23 mouse cellular contexts compared by ENCODE assay signal in the genomic region with DNA sequence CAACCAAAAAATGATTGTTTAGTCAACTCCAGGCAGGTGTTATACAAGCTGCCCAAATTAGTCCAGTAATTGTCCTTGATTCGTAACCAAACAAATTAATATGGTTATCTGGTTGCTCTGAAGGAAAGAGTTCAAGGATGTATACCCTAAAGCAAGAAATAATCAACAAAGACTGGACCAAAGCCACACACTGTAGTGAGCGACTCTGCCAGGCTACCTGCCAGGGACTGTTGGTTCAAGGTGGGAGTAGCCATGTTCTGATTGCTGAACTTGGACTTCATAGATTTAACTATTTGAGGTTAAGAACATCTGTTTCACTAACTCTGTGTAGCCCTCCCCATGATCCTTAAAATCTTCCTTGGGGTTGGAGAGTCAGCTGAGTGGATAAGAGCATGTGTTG. TPM values are rescaled to one million over a fixed set of nuclear protein-coding genes. Genes with fewer than 3 reads are reported as not detected.
"Had no signal": no experiment of that assay in that cellular context is flagged by ENCODE, and none has a peak within 500 bp of the region (broad histone marks: within the 10 kb centered on the region; RNA-seq: fewer than 3 reads in every experiment).

No protein-coding gene starts in this region.

- H3K36me3 ChIP-seq: midbrain, embryonic 10.5 days; midbrain, embryonic 12.5 days; neural tube, embryonic 12.5 days; stomach, embryonic 15.5 days had no signal

- DNase-seq: lung, adult 18-20 months; lung, embryonic 14.5 days; lung, postnatal 10 days; lung, postnatal 4 days; midbrain, embryonic 14.5 days; right cerebral cortex, postnatal 14 days; thymus, adult 18-20 months; thymus, postnatal 14 days; thymus, postnatal 36 days had no signal

- H3K27me3 ChIP-seq: midbrain, embryonic 12.5 days; neural tube, embryonic 12.5 days; stomach, embryonic 15.5 days had no signal

- H3K27ac ChIP-seq: midbrain, embryonic 10.5 days; midbrain, embryonic 12.5 days; neural tube, embryonic 12.5 days; stomach, embryonic 15.5 days; stomach, postnatal 0 days had no signal

- H3K4me3 ChIP-seq: midbrain, embryonic 10.5 days; midbrain, embryonic 12.5 days; myocyte; neural tube, embryonic 12.5 days; stomach, embryonic 15.5 days had no signal

- H3K4me1 ChIP-seq: midbrain, embryonic 10.5 days; midbrain, embryonic 12.5 days; neural tube, embryonic 12.5 days; stomach, embryonic 15.5 days had no signal

RNA-seq across cellular contexts. Expression of gene Nat8f2, which starts 5.8 kb away (rescaled TPM):
- total RNA-seq: megakaryocyte, adult 5-6 weeks; megakaryocyte-erythroid progenitor cell, adult 5-6 weeks; neutrophil, adult 5-6 weeks had no signal
- polyA plus RNA-seq: liver, embryonic 16.5 days; lung, embryonic 14.5 days; lung, embryonic 16.5 days; midbrain, embryonic 10.5 days; midbrain, embryonic 12.5 days; midbrain, embryonic 14.5 days; myocyte; neural tube, embryonic 12.5 days; neural tube, embryonic 14.5 days; stomach, postnatal 0 days had no signal

RNA-seq across cellular contexts. Expression of gene Nat8, which starts 31.3 kb away (rescaled TPM):
- total RNA-seq: megakaryocyte, adult 5-6 weeks; megakaryocyte-erythroid progenitor cell, adult 5-6 weeks; neutrophil, adult 5-6 weeks had no signal
- polyA plus RNA-seq: lung, embryonic 14.5 days; lung, embryonic 16.5 days; midbrain, embryonic 10.5 days; midbrain, embryonic 12.5 days; midbrain, embryonic 14.5 days; myocyte; neural tube, embryonic 12.5 days; neural tube, embryonic 14.5 days; stomach, postnatal 0 days; thymus, postnatal 0 days had no signal

RNA-seq across cellular contexts. Expression of gene Nat8f5, which starts 42.4 kb away (rescaled TPM):
- total RNA-seq: megakaryocyte, adult 5-6 weeks; megakaryocyte-erythroid progenitor cell, adult 5-6 weeks; neutrophil, adult 5-6 weeks had no signal
- polyA plus RNA-seq: liver, embryonic 16.5 days; lung, embryonic 14.5 days; lung, embryonic 16.5 days; midbrain, embryonic 10.5 days; midbrain, embryonic 12.5 days; midbrain, embryonic 14.5 days; myocyte; neural tube, embryonic 12.5 days; neural tube, embryonic 14.5 days; stomach, embryonic 15.5 days; thymus, postnatal 0 days had no signal

RNA-seq across cellular contexts. Expression of gene Nat8f6, which starts 42.4 kb away (rescaled TPM):
- total RNA-seq: megakaryocyte, adult 5-6 weeks; megakaryocyte-erythroid progenitor cell, adult 5-6 weeks; neutrophil, adult 5-6 weeks had no signal
- polyA plus RNA-seq: liver, embryonic 16.5 days; lung, embryonic 14.5 days; lung, embryonic 16.5 days; midbrain, embryonic 10.5 days; midbrain, embryonic 12.5 days; midbrain, embryonic 14.5 days; midbrain, embryonic 16.5 days; myocyte; neural tube, embryonic 12.5 days; neural tube, embryonic 14.5 days; stomach, embryonic 15.5 days; stomach, postnatal 0 days; thymus, postnatal 0 days had no signal
